6 mouse cellular contexts compared by ENCODE assay signal in the genomic region with DNA sequence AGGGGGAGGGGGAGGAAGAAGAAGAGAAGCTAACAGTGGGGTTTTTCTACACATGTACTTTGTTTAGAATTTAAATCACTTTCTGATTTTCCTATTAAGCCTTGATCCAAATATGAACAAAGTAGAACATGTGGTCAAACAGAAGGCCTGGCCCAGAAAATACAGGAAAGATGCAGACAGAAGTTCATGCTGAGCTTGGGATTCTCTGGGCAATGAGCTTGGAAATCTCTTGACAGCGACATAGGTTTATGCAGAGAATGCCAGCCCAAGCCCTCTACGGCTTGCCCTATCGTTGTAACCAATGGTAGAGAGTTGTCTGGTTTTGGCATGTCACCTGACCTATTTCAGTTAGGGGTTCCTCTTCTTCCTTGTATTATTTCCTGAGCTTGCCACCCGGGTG.
"Had no signal": no experiment of that assay in that cellular context is flagged by ENCODE, and none has a peak within 500 bp of the region (broad histone marks: within the 10 kb centered on the region; RNA-seq: fewer than 3 reads in every experiment).

No protein-coding gene starts in this region.

- DNase-seq: kidney, postnatal 14 days; layer of hippocampus, adult 9-11 months; liver; lung, adult 18-20 months; right cerebral cortex, postnatal 14 days; thymus, postnatal 36 days had no signal
